Mouse (Mus musculus): ENCODE results near the gene Gm21904.
"Not testable (repeated sequence)": the region's sequence is repeated elsewhere in the genome, so short reads cannot be mapped to it uniquely, and the experiment has no call there.

Gm21904 gene

DNA sequence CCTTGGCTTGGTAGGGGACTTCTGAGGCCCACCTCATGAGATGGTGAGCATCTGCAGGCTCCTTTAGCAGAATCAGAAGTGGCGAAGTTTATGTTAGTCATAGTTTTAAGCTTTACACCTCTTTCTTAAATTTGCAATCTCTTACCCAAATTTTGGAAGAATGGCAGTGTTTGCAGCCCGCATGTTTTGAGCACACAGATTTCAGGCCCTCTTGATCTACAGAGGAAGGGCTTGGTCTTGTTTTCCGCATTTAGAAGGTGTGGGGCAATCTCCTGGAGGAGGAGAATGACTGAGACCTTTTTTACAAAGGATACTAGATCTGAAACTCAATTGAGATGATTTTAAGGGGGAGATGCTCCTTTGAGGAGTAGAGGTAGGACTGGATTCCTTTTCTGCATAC, at the start of gene Gm21904:
Gene Gm21904 (minus strand): TSS at position 101 of the 400 bp plus-strand sequence.
- not testable (repeated sequence) for DNase-seq (ENCODE audit: low read depth, low spot score)

DNA sequence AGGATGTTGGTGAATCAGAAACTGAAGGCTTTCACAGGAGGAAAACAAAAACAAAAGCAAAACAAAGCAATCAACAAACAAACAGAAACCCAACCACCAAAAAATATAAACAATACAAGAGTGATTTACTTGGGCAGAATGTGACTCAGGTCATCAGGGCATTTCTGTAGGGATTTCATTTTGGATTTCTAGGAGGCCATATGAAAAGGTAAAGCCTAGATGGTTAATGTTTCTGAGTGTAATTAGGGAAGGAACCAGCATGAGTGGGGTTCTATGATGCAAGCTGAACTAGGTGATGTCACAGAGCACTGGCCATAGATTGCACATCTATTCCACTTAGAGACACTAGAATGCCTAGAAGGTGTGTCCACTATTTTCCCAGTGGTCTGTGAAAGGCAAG, 28.4 kb upstream of the Gm21904 start, which contains the start of the genes Gm20772 and Gm20831:
Gene Gm20772 (plus strand): TSS at position 301 of the 400 bp plus-strand sequence.
Gene Gm20831 (plus strand): TSS at position 301 of the 400 bp plus-strand sequence.
- DNase-seq (ENCODE audit: low read depth, low spot score): not testable (repeated sequence)

Data from embryo, embryonic 11.5 days (tissue).